Mouse (Mus musculus) brain, embryonic 14.5 days (tissue): ENCODE data around the gene Tmem117.

Experiments
- CTCF ChIP-seq: fragments of 200-500 bp; IDR thresholded peaks from 2 replicates; pipeline ENCODE4 v1.5.1; 2012; ENCODE audit warnings: inconsistent platforms, mild to moderate bottlenecking, moderate library complexity, borderline replicate concordance; ENCODE audit not compliant: insufficient read depth, insufficient read length; ENCODE audit errors: extremely low read depth
- POLR2A ChIP-seq: fragments of 200-500 bp; IDR thresholded peaks from 2 replicates; pipeline ENCODE4 v1.6.1; 2012; ENCODE audit warnings: mild to moderate bottlenecking, inconsistent platforms, borderline replicate concordance; ENCODE audit not compliant: poor library complexity, insufficient read depth, insufficient read length, severe bottlenecking; ENCODE audit errors: extremely low read depth

DNA sequence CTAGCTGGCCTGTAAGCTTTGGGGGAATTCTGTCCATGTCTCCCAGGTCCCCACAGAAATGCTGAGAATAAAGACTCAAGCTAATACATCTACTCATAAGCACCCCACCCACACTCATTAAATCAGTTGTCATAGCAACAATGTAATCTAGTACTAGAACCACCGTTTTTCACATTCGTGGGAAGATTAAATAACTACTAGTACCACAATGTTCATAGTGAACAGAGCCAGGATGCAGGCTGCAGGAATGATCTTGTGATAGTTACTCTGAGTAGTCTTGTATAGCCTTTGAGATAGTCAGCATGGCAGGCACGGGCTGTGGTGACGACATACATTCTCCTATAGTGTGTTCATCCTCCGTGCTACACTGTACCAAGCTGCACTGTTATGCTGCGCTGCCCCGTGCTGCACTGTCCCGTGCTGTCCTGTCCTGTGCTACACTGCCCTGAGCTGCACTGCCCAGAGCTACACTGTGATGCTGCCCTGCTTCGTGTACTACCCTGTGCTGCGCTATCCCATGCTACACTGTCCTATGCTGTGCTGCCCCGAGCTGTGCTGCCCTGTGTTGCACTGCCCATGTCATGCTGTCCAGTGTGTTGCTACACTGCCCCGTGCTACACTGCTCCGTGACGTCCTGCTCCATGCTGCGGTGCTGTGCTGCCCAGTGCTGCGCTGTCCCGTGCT is 507.0 kb downstream of the Tmem117 start:
- TF ChIP-seq POLR2A (no peak), CTCF (no peak)
